Mouse (Mus musculus): ENCODE results near the gene Gm10309.

GRCm38 (mm10) chr17:86523843-86524242 is 18.8 kb upstream of the Gm10309 start:
- TF ChIP-seq FLI1 (IDR thresholded peaks at IDR 0.05; ENCODE audit: low read length): no peak
- no peak for TF ChIP-seq GATA1 (IDR thresholded peaks at IDR 0.05; ENCODE audit: borderline replicate concordance, low read length)

All from megakaryocyte, embryonic 14.5 days (primary cell).